Mouse (Mus musculus) Patski (cell line): ENCODE results near the gene Fam210b. TPM values are rescaled to one million over a fixed set of nuclear protein-coding genes. Genes with fewer than 3 reads are reported as not detected.
"Not testable (repeated sequence)": the region's sequence is repeated elsewhere in the genome, so short reads cannot be mapped to it uniquely, and the experiment has no call there.

ENCODE experiments used
- ATAC-seq: fragments of 100-300 bp; one replicate; pipeline ENCODE4 v1.8.0; 2021
- CTCF ChIA-PET: fragments of 350-600 bp; sonication (Branson Sonifier 250); formaldehyde crosslinking; loops from one replicate; lab custom pipeline; 2022; ENCODE audit warnings: inconsistent platforms; lab: Charles Lee
- POLR2A ChIA-PET: fragments of 350-600 bp; sonication (Branson Sonifier 250); formaldehyde crosslinking; loops from one replicate; lab custom pipeline; 2022; ENCODE audit warnings: antibody characterized with exemption, inconsistent platforms; lab: Charles Lee
- DNase-seq: peaks from one replicate; pipeline ENCODE4 v3.0.0-alpha.2; 2011; ENCODE audit warnings: low read depth, low spot score
- H3K27me3 ChIP-seq: fragments of 371-371 bp; one replicate; pipeline ENCODE4 v1.5.1; 2021
- CTCF ChIP-seq: fragments of 100-300 bp; IDR thresholded peaks from one replicate; pipeline ENCODE4 v1.5.1; 2021
- in situ Hi-C: fragments of 300-500 bp; cut with MboI; formaldehyde crosslinking; loops from 3 replicates; pipeline ENCODE4 v1.11.1; 2018; ENCODE audit warnings: low pct_unique_long_range_greater_than_20kb, mixed read lengths
- polyA plus RNA-seq: library from polyadenylated mRNA; unstranded; gene quantifications from one replicate; pipeline ENCODE4 v1.2.3, GENCODE M21; 2021

Gene Fam210b
- polyA plus RNA-seq, result 15.2 TPM

GRCm38 (mm10) chr2:172345258-172345738, at the start of gene Fam210b:
Fam210b (plus strand) TSS chr2:172345565.
- peak; percentile 87 for DNase-seq
- in situ Hi-C loops, result no loop called here
- ChIA-PET POLR2A (no interaction called here), CTCF (no interaction called here)
- no peak for TF ChIP-seq CTCF
- ATAC-seq, result peak; percentile 96
- H3K27me3 ChIP-seq, result no peaks in the 10 kb centered on the region

DNA sequence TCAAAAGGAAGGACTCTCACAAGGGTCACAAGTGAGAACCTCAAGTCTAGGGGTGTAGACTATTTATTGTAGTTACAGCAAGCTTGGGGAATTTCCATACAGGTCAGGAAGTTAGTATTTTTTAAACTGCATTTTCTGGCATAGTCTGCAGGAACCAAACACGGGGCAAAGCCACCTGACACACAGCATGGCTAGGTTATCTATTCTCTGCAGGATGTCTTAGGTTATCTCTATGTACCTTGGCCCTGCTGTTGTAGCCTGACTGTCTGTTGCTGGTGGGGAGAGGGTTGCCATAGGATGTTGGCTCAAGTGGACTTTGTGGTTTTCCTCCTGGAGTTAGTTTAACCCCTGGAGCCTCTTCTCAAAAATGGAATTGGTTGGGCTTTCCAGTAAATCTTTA, 47.3 kb upstream of the Fam210b start:
- POLR2A ChIA-PET, result no interaction called here

GRCm38 (mm10) chr2:172298542-172298941, 46.8 kb upstream of the Fam210b start:
- ATAC-seq, result no peak
- POLR2A ChIA-PET, result no interaction called here
- no peaks in the 10 kb centered on the region for H3K27me3 ChIP-seq
- no peak for DNase-seq
- in situ Hi-C loops, result no loop called here
- no peak for TF ChIP-seq CTCF
- CTCF ChIA-PET, result no interaction called here

More for the DNA sequence above, 47.3 kb upstream of the Fam210b start:
- DNase-seq (no peak), ATAC-seq (no peak)
- TF ChIP-seq CTCF, result no peak
- in situ Hi-C loops, result no loop called here
- H3K27me3 ChIP-seq, result no peaks in the 10 kb centered on the region
- CTCF ChIA-PET, result no interaction called here

DNA sequence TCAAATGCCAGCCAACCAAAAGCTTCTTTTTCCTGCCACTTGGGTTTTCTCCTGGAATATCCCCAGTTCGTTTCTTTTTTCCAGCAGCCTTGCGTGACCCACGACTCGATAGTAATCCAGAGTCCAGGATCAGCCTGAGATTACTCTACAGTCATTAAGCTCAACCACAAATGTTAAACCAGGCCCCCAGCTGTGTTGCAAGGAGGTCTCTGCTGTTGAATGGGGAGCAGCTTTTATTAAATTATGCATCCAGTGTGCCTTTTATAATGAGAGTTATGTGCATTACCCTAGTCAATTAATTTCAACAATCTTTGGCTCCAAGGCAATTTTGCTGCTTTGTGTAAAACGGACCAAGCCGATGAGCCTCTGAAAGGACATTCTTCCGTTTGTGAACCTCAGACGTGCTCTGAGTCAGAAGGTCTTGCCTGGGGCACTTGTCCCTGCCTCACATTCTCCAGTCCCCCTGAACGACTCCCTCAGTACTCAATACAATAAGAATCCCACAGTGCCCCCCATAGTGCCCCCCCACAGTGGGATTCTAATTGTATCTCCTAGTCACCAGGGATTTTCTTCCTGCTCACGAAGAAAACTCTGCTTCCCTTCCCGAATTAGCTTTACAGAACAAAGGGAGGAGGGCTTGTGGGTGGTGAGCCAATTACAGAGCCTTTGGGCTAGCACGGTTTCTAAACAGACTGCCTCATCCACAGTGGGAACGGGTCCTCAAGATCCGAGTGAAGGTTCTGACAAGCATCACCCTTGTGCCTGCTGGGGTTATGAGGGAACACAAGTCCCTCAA, 46.0 kb upstream of the Fam210b start:
- ChIA-PET CTCF (no interaction called here), POLR2A (no interaction called here)
- ATAC-seq (peak; percentile 41), DNase-seq (peak; percentile 46)
- in situ Hi-C loops, result no loop called here
- no peaks in the 10 kb centered on the region for H3K27me3 ChIP-seq
- no peak for TF ChIP-seq CTCF

- in situ Hi-C loops, result no loop called here
- no peak for TF ChIP-seq CTCF
- ATAC-seq, result no peak
- no peaks in the 10 kb centered on the region for H3K27me3 ChIP-seq
- DNase-seq, result no peak
- ChIA-PET POLR2A (no interaction called here), CTCF (no interaction called here)
These were observed 43.0 kb upstream of the Fam210b start for GRCm38 (mm10) chr2:172302396-172302795.

DNA sequence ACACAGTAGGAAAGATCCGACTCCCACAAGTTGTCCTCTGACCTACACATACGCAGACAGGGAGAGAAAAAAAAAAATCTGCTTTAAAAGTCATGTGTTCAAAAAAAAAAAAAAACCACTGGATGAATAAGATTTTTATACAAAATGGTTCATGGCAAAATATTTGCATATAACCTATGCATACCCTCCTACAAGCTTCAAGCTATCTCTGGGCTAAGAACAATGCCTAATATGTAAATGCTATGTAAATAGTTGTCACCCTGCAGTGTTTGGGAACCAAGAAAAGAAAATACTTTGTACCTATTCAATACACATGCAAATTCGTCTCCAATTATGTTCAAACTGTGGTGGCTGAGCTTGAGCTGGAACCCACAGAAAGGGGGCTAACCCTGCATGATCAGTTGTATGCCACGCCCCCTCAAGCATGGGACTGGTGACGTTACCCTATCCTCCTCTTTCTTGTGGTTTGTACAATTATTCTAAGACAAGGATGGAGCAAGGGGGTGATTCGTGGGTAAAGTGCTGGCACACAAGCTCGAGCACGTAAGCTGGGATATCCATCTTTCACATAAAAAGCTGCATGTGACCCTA, 41.2 kb upstream of the Fam210b start:
- ChIA-PET CTCF (no interaction called here), POLR2A (no interaction called here)
- no peaks in the 10 kb centered on the region for H3K27me3 ChIP-seq
- TF ChIP-seq CTCF, result no peak
- DNase-seq, result no peak
- no peak for ATAC-seq
- in situ Hi-C loops, result no loop called here

- POLR2A ChIA-PET, in situ Hi-C loops, ATAC-seq, H3K27me3 ChIP-seq, CTCF ChIA-PET, DNase-seq: not testable (repeated sequence)
These were observed 39.8 kb upstream of the Fam210b start for GRCm38 (mm10) chr2:172305546-172305945.

DNA sequence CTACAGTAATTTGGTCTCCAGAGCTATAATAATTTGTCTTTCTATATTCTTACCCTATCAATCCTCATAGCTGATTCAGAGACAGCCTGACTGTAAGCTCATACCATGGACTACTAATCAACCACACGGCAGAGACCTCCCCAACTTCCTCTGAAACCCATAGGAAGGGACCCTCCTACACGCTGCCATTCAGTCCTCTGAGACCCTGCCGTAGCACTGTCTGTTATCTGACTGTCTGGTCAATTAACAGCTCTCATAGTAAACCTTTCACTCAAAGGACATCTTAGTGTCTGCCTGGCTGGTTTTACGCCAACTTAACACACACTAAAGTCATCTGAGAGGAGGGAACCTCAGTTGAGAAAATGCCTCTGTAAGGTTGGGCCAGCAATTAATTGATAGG, 38.8 kb upstream of the Fam210b start:
- DNase-seq, result no peak
- POLR2A ChIA-PET, result no interaction called here
- H3K27me3 ChIP-seq, result no peaks in the 10 kb centered on the region
- in situ Hi-C loops, result no loop called here
- no peak for ATAC-seq
- CTCF ChIA-PET, result no interaction called here
- no peak for TF ChIP-seq CTCF

- in situ Hi-C loops, result no loop called here
- CTCF ChIA-PET, result no interaction called here
- ATAC-seq, result no peak
These were observed 33.6 kb upstream of the Fam210b start for GRCm38 (mm10) chr2:172311731-172312130.

DNA sequence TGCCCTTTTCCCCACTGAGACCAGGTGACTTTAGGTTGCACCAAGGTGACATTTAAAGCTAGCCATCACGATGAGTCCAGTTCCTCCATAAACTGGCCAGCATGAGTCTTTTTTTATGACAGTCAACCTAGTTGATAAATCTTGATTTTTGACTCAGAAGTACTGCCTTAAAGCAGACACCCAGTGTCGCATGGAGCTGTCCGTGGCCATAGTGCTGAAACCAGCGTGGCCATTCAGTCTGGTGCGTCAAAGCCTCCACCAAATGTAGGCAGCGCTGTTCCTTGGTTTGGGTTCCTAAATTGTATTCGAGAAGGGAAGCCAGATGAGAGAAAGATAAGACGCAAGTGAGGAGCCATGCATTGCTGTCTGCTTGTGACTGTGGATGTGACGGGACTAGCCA, 24.5 kb upstream of the Fam210b start:
- H3K27me3 ChIP-seq, result no peaks in the 10 kb centered on the region
- POLR2A ChIA-PET, result no interaction called here

More at GRCm38 (mm10) chr2:172311731-172312130, 33.6 kb upstream of the Fam210b start:
- no peak for DNase-seq
- POLR2A ChIA-PET, result no interaction called here
- no peak for TF ChIP-seq CTCF
- H3K27me3 ChIP-seq, result no peaks in the 10 kb centered on the region

DNA sequence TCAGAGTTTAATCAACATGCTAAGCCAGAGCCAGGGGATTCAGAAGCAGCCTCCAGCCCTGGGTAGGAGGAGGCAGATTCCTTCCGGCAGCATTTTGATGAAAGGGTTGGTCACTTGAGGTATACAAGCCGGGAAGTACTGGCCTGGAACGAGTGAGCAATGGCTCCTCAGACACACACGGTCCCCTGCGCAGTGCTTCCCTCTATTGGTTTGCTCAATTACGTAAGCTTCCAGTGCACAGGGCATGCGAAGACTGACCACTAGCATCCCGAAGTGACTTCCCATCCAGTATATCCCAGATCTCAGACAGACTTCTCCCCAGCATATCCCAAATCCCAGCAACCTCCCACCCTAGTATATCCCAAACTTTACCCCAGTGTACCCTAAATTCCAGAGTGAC, 17.1 kb upstream of the Fam210b start:
- ATAC-seq (no peak), DNase-seq (no peak)
- H3K27me3 ChIP-seq, result no peaks in the 10 kb centered on the region
- in situ Hi-C loops, result no loop called here
- TF ChIP-seq CTCF, result no peak
- CTCF ChIA-PET, result interaction anchor here (1.4 to 2.0 kb wide), 2 partner anchors 76 to 107 kb away, joined by 3 to 6 read pairs; no protein-coding TSS in a partner anchor
- POLR2A ChIA-PET, result no interaction called here

More for the DNA sequence above, 24.5 kb upstream of the Fam210b start:
- no peak for ATAC-seq
- DNase-seq, result no peak
- no peak for TF ChIP-seq CTCF
- CTCF ChIA-PET, result no interaction called here
- in situ Hi-C loops, result loop anchor here (5.0 kb wide), 1 partner anchor 74 kb away; the partner anchor contains the start of gene Mc3r
